Mouse (Mus musculus): Measurements from ENCODE around the gene Dmtf1. TPM values are rescaled to one million over a fixed set of nuclear protein-coding genes. Genes with fewer than 3 reads are reported as not detected.

The Dmtf1 gene
- polyA plus RNA-seq (2015; fragmentation: Illumina TruSeq; extraction: RNeasy Lipid Tissue Mini Kit (QIAGEN cat#74804); ENCODE audit: insufficient read depth, low read depth, low replicate concordance): 9.4 TPM

DNA sequence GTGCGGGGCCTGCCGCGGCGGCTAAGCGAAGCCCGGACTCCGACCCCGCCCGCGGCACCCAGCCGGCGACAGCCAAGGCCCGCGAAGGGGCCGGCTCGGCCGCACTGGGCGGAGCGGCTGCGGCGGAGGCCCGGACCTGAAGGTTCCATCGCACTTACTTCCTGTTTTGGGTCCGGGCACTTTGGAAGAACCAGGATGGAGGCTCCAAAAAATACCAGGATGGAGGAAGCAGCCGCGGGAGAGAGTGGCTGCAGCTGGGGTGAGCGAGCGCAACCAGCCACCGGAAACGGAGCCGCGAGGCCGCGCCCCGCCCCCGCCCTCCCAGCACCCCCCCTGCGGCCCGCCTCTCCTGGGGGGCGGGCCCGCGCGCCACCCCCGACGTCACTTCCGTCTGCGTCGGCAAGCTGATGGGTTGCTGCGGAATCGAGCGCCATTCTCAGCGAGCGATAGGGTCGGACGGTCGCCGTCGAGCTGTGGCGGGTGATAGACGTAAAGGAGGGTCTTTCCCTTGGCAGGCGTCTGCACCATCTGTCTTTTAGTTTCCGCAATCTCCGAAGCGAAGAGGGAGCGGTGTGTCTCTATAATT lies at the start of gene Dmtf1:
Gene Dmtf1 (minus strand): TSS at position 321 of the 586 bp plus-strand sequence.

DNA sequence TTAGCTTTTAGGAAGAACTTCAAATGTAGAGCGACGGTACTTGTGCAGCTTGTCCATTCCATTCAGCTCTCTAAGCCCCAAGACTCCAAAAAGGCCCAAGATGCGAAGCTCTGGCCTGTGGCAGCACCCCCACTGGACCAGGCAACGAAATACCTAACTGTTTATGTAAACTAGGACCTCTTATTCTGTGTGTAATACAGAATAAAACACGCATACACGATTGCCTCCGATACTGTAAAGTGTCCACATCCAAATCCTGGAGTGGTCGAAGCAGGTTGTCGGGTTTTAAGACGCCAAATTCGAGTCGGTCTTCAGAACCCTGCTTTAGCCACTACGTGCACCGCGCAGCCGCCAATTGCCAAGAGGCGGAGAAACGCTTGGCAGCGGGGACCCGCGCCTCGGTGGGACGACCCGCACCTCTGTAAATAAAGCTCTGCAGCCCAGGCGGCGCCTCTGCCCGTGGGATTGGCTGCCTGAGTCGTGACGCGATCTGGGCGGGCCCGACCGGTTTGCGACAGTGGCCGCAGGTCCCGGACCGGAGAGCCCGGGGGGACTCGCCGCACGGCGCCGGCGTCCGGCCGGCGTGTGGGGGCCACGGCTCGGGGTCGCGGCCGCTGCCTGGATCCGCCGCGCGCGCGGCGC lies 61.2 kb downstream of the Dmtf1 start, which contains the start of gene Tmem243:
Gene Tmem243 (plus strand): TSS at position 462 of the 642 bp plus-strand sequence.

Other genes starting within 250 kb of the Dmtf1 start
- gene Crot, start 164.5 kb downstream of the Dmtf1 start, polyA plus RNA-seq (2015; fragmentation: Illumina TruSeq; extraction: RNeasy Lipid Tissue Mini Kit (QIAGEN cat#74804); ENCODE audit: insufficient read depth, low read depth, low replicate concordance): 5.3 TPM
- gene Tmem243, start 61.1 kb downstream of the Dmtf1 start, polyA plus RNA-seq (2015; fragmentation: Illumina TruSeq; extraction: RNeasy Lipid Tissue Mini Kit (QIAGEN cat#74804); ENCODE audit: insufficient read depth, low read depth, low replicate concordance): 6.0 TPM
- gene 9330182L06Rik, start 104.3 kb upstream of the Dmtf1 start, polyA plus RNA-seq (2015; fragmentation: Illumina TruSeq; extraction: RNeasy Lipid Tissue Mini Kit (QIAGEN cat#74804); ENCODE audit: insufficient read depth, low read depth, low replicate concordance): 2.0 TPM

Measured in pancreas, adult 10 weeks (tissue).